ENCODE assay signal across 8 mouse cellular contexts in the genomic region with DNA sequence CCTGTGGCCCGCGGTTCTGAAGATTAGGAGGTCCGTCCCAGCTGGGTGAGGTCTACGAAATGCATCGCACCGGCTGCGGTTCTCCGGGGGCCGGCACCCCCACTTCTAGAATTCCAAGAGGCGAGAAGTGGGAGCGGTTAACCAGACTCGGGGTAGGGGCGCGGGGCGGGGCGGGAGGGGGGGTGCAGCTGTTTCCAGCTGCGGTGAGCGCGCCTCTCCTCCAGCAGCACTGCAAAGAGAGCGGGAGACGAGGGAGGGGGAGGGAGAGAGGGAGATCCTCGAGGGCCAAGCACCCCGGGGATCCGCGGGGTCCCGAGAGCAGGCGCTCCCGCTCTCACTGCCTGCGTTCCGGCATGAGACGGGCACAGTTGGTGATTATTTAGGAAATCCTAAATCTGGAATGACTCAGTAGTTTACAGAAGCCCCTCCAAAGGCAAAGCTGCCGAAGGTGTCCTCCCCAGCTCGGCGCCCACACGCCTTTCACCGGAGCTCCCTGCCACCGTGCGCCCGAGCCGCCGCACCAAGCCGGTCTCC.
DNase-seq lines count a peak whose midpoint lies in the region; ATAC-seq lines count a peak whose summit lies in the region.

No protein-coding gene starts in this region.

- no peak for DNase-seq in kidney, postnatal 25 days
- DNase-seq in cerebellum, adult 18-20 months = peak; percentile 40 to 43
- no peak for DNase-seq in thymus, postnatal 25 days

- H3K9ac ChIP-seq in kidney, embryonic 16.5 days (replicated peaks; ENCODE audit: low read length) = peak overlapping the region; percentile 75
- H3K9ac ChIP-seq in limb, embryonic 13.5 days = peak overlapping the region; percentile 78
- H3K9ac ChIP-seq in neural tube, embryonic 15.5 days (replicated peaks) = peak overlapping the region; percentile 69

- peak overlapping the region; percentile 99 for H3K4me2 ChIP-seq in kidney, embryonic 16.5 days (replicated peaks; ENCODE audit: low read depth, low read length)
- peak overlapping the region; percentile 97 for H3K4me2 ChIP-seq in limb, embryonic 13.5 days (replicated peaks)
- H3K4me2 ChIP-seq in neural tube, embryonic 15.5 days = peak overlapping the region; percentile 88

- WGBS in kidney, embryonic 16.5 days = under 1% methylated on average over 40 of the region's 42 CpGs
- 0% methylated on average over 34 of the region's 42 CpGs for WGBS in limb, embryonic 13.5 days
- under 1% methylated on average over 37 of the region's 42 CpGs for WGBS in neural tube, embryonic 15.5 days

- H3K27me3 ChIP-seq in kidney, embryonic 16.5 days (ENCODE audit: insufficient read depth, low read length) = peaks cover 47% of the 10 kb centered on the region
- H3K27me3 ChIP-seq in limb, embryonic 13.5 days = peaks cover 54% of the 10 kb centered on the region
- H3K27me3 ChIP-seq in neural tube, embryonic 15.5 days (replicated peaks) = no peaks in the 10 kb centered on the region

- H3K4me1 ChIP-seq in kidney, embryonic 16.5 days (ENCODE audit: insufficient read depth, low read length) = 0 out of 2 replicates have a peak, but pooled peaks cover 5% of the 10 kb centered on the region
- peaks cover 10% of the 10 kb centered on the region; the same call in 1 of the 2 replicates for H3K4me1 ChIP-seq in limb, embryonic 13.5 days
- H3K4me1 ChIP-seq in neural tube, embryonic 15.5 days = peaks cover 19% of the 10 kb centered on the region

- peak; percentile 32; the same call in 1 of the 2 replicates for ATAC-seq in kidney, embryonic 16.5 days (ENCODE audit: low FRiP score, low TSS enrichment)
- peak; percentile 21 for ATAC-seq in frontal cortex, adult (ENCODE audit: low TSS enrichment)
- ATAC-seq in limb, embryonic 13.5 days (ENCODE audit: low FRiP score, low read depth) = peak; percentile 61
- peak; percentile 69 for ATAC-seq in neural tube, embryonic 15.5 days (ENCODE audit: low FRiP score)
- no peak for ATAC-seq in megakaryocyte progenitor cell, adult 5-6 weeks (replicated peaks; ENCODE audit: poor library complexity)

- H3K27ac ChIP-seq in kidney, embryonic 16.5 days (ENCODE audit: low read length) = no peak overlapping the region
- H3K27ac ChIP-seq in limb, embryonic 13.5 days = peak overlapping the region; percentile 64; the same call in 1 of the 2 replicates
- peak overlapping the region; percentile 86 for H3K27ac ChIP-seq in neural tube, embryonic 15.5 days (replicated peaks)

- H3K4me3 ChIP-seq in kidney, embryonic 16.5 days (ENCODE audit: low read length) = peak overlapping the region; percentile 68
- H3K4me3 ChIP-seq in limb, embryonic 13.5 days = peak overlapping the region; percentile 76
- H3K4me3 ChIP-seq in neural tube, embryonic 15.5 days (replicated peaks) = peak overlapping the region; percentile 66

- H3K36me3 ChIP-seq in kidney, embryonic 16.5 days (ENCODE audit: insufficient read depth, low read length) = no peaks in the 10 kb centered on the region
- no peaks in the 10 kb centered on the region for H3K36me3 ChIP-seq in limb, embryonic 13.5 days
- no peaks in the 10 kb centered on the region for H3K36me3 ChIP-seq in neural tube, embryonic 15.5 days

- H3K9me3 ChIP-seq in kidney, embryonic 16.5 days (ENCODE audit: low read length) = no peaks in the 10 kb centered on the region
- H3K9me3 ChIP-seq in limb, embryonic 13.5 days = no peaks in the 10 kb centered on the region
- no peaks in the 10 kb centered on the region for H3K9me3 ChIP-seq in neural tube, embryonic 15.5 days (replicated peaks)

Comparison
In these comparisons a context has a peak if more than half of its experiments do, and no peak if none do; other contexts are left out.
1. DNase-seq: peak in cerebellum, adult 18-20 months (2 of 2); none in kidney, postnatal 25 days (0 of 2) and thymus, postnatal 25 days (single experiment).
2. Peak in every context shown above with its lines, with median percentiles within 50 percentile points of each other: H3K4me2 ChIP-seq, H3K4me3 ChIP-seq and H3K9ac ChIP-seq.